Mouse (Mus musculus): ENCODE measurements at regions not wholly inside any gene's neighbourhood (a gene's known extent, or its start where the extent isn't known, plus 50 kb on each side); places are given as distances from the start of the nearest gene placed in this dataset.

DNA sequence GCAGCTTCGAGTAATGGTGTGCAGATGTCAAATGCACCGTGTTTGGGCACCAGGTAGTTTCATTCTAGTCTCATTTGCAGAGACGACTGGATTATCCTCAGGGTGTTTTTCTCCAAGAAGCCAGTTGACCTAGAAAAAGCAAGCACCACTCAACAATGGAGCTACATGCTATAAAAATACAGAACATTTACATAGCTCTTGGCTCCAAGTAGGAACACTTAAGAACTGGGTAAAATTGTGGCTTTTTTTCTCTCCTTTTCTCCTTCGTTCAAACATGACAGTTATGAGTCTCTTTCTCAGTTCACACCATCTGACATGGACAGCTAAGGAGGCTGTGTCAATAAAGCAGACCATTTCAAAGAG is 485.8 kb downstream of the Slc4a3 start:
- no peak for TF ChIP-seq EP300 (optimal IDR thresholded peaks at IDR 0.05)
- no peak for TF ChIP-seq CTCF (IDR thresholded peaks at IDR 0.05; ENCODE audit: low read depth)
- no peak overlapping the region for H3K4me2 ChIP-seq (replicated peaks; ENCODE audit: low read depth)
- H3K4me3 ChIP-seq (ENCODE audit: low read depth, low read length): no peak overlapping the region
- no peak overlapping the region for H3K27ac ChIP-seq (replicated peaks)
- DNase-seq (ENCODE audit: low spot score) (no peak), ATAC-seq (ENCODE audit: low FRiP score, low TSS enrichment) (no peak)
- H3K9ac ChIP-seq (ENCODE audit: low read length): no peak overlapping the region
- H3K36me3 ChIP-seq (ENCODE audit: control insufficient read depth, insufficient read depth, low read length): no peaks in the 10 kb centered on the region
- H3K4me1 ChIP-seq (replicated peaks; ENCODE audit: control insufficient read depth, insufficient read depth): no peaks in the 10 kb centered on the region
- no peaks in the 10 kb centered on the region for H3K27me3 ChIP-seq (ENCODE audit: control insufficient read depth, insufficient read depth, low read length)
- 44% methylated on average over 4 of the region's 4 CpGs for WGBS
- H3K9me3 ChIP-seq (ENCODE audit: control insufficient read depth, low read length): no peaks in the 10 kb centered on the region

DNA sequence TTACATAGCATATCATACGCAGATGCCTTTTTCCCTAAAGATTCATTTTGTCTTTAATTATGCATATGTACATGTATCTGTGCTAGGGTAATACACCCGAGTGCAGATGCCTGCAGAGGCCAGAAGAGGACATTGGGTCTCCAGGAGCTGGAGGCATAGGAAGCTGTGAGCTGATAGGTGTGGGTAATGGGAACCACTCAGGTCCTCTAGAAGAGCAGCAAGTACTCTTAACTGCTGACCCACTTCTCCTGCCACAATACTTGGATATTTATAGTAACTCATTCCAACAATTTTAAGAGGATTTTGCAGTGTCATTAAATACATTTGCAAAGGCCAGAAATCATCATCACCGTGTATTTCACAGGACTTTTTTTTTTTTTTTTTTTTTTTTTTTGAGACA is 486.6 kb downstream of the Slc4a3 start:
- no peak for ATAC-seq (ENCODE audit: low FRiP score, low TSS enrichment)
- Histone ChIP-seq H3K36me3 (ENCODE audit: control insufficient read depth, insufficient read depth, low read length) (no peaks in the 10 kb centered on the region), H3K4me1 (replicated peaks; ENCODE audit: control insufficient read depth, insufficient read depth) (no peaks in the 10 kb centered on the region), H3K4me3 (ENCODE audit: low read depth, low read length) (no peak overlapping the region), H3K27ac (replicated peaks) (no peak overlapping the region), H3K4me2 (replicated peaks; ENCODE audit: low read depth) (no peak overlapping the region), H3K27me3 (ENCODE audit: control insufficient read depth, insufficient read depth, low read length) (no peaks in the 10 kb centered on the region), H3K9ac (ENCODE audit: low read length) (no peak overlapping the region), H3K9me3 (ENCODE audit: control insufficient read depth, low read length) (no peaks in the 10 kb centered on the region)
- TF ChIP-seq CTCF (IDR thresholded peaks at IDR 0.05; ENCODE audit: low read depth) (no peak), EP300 (optimal IDR thresholded peaks at IDR 0.05) (no peak)
- 85% methylated on average over 3 of the region's 3 CpGs for WGBS
- DNase-seq (ENCODE audit: low spot score): no peak

DNA sequence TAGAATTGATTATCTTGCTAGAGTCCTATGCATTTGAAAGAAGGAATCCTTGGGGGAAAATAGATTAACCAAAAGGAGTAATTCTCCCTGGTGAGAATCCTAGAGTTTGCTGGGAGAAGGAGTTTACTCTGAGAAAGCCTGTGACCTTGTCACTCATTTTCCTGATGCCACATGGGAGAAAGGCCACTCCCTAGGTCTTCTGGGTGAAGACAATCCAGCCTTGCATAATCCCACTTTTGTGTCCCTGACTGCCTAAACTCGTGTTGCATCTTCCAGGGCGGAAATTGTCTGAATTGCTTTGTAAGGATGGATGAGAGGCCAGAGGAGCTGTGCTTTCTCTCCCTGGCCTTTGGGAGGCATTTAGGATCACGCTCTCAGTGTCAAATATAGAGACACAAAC is 490.2 kb downstream of the Slc4a3 start:
- no peaks in the 10 kb centered on the region for H3K4me1 ChIP-seq (replicated peaks; ENCODE audit: control insufficient read depth, insufficient read depth)
- no peak overlapping the region for H3K4me2 ChIP-seq (replicated peaks; ENCODE audit: low read depth)
- TF ChIP-seq EP300 (optimal IDR thresholded peaks at IDR 0.05) (no peak), CTCF (IDR thresholded peaks at IDR 0.05; ENCODE audit: low read depth) (no peak)
- H3K27ac ChIP-seq (replicated peaks): no peak overlapping the region
- no peaks in the 10 kb centered on the region for H3K36me3 ChIP-seq (ENCODE audit: control insufficient read depth, insufficient read depth, low read length)
- H3K9me3 ChIP-seq (ENCODE audit: control insufficient read depth, low read length): no peaks in the 10 kb centered on the region
- DNase-seq (ENCODE audit: low spot score) (no peak), ATAC-seq (ENCODE audit: low FRiP score, low TSS enrichment) (no peak)
- no peak overlapping the region for H3K4me3 ChIP-seq (ENCODE audit: low read depth, low read length)
- no peaks in the 10 kb centered on the region for H3K27me3 ChIP-seq (ENCODE audit: control insufficient read depth, insufficient read depth, low read length)
- 60% methylated on average over 3 of the region's 3 CpGs for WGBS
- no peak overlapping the region for H3K9ac ChIP-seq (ENCODE audit: low read length)

DNA sequence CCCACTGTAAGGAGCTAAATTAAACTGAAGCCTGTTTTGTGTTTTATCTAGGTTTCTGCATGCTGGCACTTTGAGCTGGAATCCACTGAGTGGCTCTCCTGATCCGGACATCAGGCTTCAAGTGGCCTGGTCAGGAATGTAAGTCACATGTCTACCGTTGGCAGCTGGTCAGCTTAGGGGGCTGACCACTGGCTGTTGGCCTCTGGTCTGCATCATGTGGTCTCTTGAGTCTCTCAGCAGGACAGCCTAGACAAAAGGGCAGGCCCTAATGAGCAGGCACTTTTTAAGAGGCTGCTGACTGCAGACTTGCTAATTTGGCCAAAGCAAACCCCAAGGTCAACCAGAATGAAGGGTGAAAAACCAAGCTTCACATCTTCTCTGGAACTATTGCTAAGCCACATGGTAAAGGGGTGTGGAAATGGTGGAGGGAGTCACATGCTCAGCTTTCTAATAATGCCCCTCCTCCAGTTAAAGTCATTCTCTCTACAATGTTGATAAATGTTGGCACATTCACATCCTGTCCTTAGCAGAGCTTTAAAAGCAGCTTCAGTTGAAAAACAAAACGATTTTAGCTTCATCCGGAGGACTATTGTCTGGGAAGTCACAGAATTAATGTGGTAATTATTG is 493.1 kb downstream of the Slc4a3 start:
- Histone ChIP-seq H3K9ac (ENCODE audit: low read length) (no peak overlapping the region), H3K4me1 (replicated peaks; ENCODE audit: control insufficient read depth, insufficient read depth) (no peaks in the 10 kb centered on the region), H3K36me3 (ENCODE audit: control insufficient read depth, insufficient read depth, low read length) (no peaks in the 10 kb centered on the region), H3K27ac (replicated peaks) (no peak overlapping the region), H3K9me3 (ENCODE audit: control insufficient read depth, low read length) (no peaks in the 10 kb centered on the region), H3K4me3 (ENCODE audit: low read depth, low read length) (no peak overlapping the region), H3K4me2 (replicated peaks; ENCODE audit: low read depth) (no peak overlapping the region), H3K27me3 (ENCODE audit: control insufficient read depth, insufficient read depth, low read length) (no peaks in the 10 kb centered on the region)
- ATAC-seq (ENCODE audit: low FRiP score, low TSS enrichment) (no peak), DNase-seq (ENCODE audit: low spot score) (peak; percentile 16)
- WGBS: 53% methylated on average over 4 of the region's 4 CpGs
- TF ChIP-seq EP300 (optimal IDR thresholded peaks at IDR 0.05) (no peak), CTCF (IDR thresholded peaks at IDR 0.05; ENCODE audit: low read depth) (peak; percentile 47)

DNA sequence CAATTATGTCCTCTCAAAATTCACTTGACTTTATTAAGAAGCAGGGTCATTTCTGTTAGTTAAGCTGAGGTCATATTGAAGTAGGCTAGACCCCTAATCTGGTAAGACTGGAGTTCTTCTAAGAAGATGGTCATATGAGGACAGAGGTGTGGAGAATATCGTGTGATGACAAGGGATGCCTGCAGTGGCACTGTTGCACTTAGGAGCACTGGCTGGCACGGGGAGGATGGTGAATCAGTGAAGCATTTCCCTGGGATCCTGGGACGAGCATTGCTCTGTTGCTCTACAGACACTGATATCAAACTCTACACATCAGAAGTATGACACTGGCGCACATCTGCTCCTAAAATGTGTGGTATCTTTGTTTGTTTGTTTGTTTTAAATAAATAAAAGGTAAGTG is 493.6 kb downstream of the Slc4a3 start:
- Histone ChIP-seq H3K9me3 (ENCODE audit: control insufficient read depth, low read length) (no peaks in the 10 kb centered on the region), H3K27ac (replicated peaks) (no peak overlapping the region), H3K4me3 (ENCODE audit: low read depth, low read length) (no peak overlapping the region), H3K27me3 (ENCODE audit: control insufficient read depth, insufficient read depth, low read length) (no peaks in the 10 kb centered on the region), H3K4me1 (replicated peaks; ENCODE audit: control insufficient read depth, insufficient read depth) (no peaks in the 10 kb centered on the region), H3K9ac (ENCODE audit: low read length) (no peak overlapping the region), H3K36me3 (ENCODE audit: control insufficient read depth, insufficient read depth, low read length) (no peaks in the 10 kb centered on the region), H3K4me2 (replicated peaks; ENCODE audit: low read depth) (no peak overlapping the region)
- no peak for TF ChIP-seq EP300 (optimal IDR thresholded peaks at IDR 0.05)
- TF ChIP-seq CTCF (IDR thresholded peaks at IDR 0.05; ENCODE audit: low read depth): no peak; the same call in 1 of the 2 replicates
- DNase-seq (ENCODE audit: low spot score) (no peak), ATAC-seq (ENCODE audit: low FRiP score, low TSS enrichment) (no peak)
- WGBS: 86% methylated on average over 4 of the region's 4 CpGs

DNA sequence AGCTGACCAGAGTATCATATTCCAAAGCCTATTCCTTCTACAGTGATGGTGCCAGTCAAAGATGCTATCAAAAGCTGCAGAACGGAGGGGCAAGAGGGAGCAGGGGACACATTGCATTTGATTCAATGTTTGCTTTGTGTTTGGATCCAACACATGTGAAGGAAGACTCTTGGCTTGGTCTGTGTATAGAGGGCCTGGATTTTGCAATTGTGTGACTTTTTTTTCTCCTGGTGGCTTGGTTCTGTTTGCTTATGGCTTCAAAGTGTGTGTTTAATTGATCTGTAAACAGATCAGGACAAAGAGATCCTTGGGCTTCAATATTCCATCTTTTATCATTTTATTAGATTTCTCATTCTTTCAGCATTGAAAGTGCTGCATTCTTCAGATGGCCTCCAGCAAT is 504.2 kb downstream of the Slc4a3 start:
- Histone ChIP-seq H3K9me3 (ENCODE audit: control insufficient read depth, low read length) (no peaks in the 10 kb centered on the region), H3K9ac (ENCODE audit: low read length) (no peak overlapping the region), H3K4me2 (replicated peaks; ENCODE audit: low read depth) (no peak overlapping the region), H3K4me1 (replicated peaks; ENCODE audit: control insufficient read depth, insufficient read depth) (no peaks in the 10 kb centered on the region), H3K27me3 (ENCODE audit: control insufficient read depth, insufficient read depth, low read length) (no peaks in the 10 kb centered on the region), H3K36me3 (ENCODE audit: control insufficient read depth, insufficient read depth, low read length) (no peaks in the 10 kb centered on the region), H3K4me3 (ENCODE audit: low read depth, low read length) (no peak overlapping the region), H3K27ac (replicated peaks) (no peak overlapping the region)
- 68% methylated on average over 1 of the region's 1 CpGs for WGBS
- DNase-seq (ENCODE audit: low spot score): no peak
- ATAC-seq (ENCODE audit: low FRiP score, low TSS enrichment): no peak
- no peak for TF ChIP-seq EP300 (optimal IDR thresholded peaks at IDR 0.05)
- no peak for TF ChIP-seq CTCF (IDR thresholded peaks at IDR 0.05; ENCODE audit: low read depth)

Data from stomach, postnatal 0 days (tissue).